Mouse (Mus musculus) stomach, embryonic 15.5 days (tissue): Measurements from ENCODE around the gene Sirpa. TPM values are rescaled to one million over a fixed set of nuclear protein-coding genes. Genes with fewer than 3 reads are reported as not detected.

Experiments used
- ATAC-seq: fragments of 200-750 bp; cut with Nextera tagmentation; 2 replicates; pipeline ENCODE4 v1.8.0; 2017; ENCODE audit warnings: low read depth, moderate number of reproducible peaks, moderate TSS enrichment; ENCODE audit not compliant: insufficient read depth, low FRiP score
- H3K27ac ChIP-seq: fragments of 300-500 bp; sonication (generic); 2 replicates; pipeline ENCODE4 v1.5.1; 2015; ENCODE audit warnings: mild to moderate bottlenecking, inconsistent platforms
- H3K27me3 ChIP-seq: fragments of 300-500 bp; sonication (generic); replicated peaks from 2 replicates; pipeline ENCODE4 v1.6.1; 2015; ENCODE audit warnings: inconsistent platforms
- H3K36me3 ChIP-seq: fragments of 300-500 bp; sonication (generic); 2 replicates; pipeline ENCODE4 v1.6.1; 2015; ENCODE audit warnings: inconsistent platforms
- H3K4me1 ChIP-seq: fragments of 300-500 bp; sonication (generic); 2 replicates; pipeline ENCODE4 v1.6.1; 2015; ENCODE audit warnings: inconsistent platforms
- H3K4me2 ChIP-seq: fragments of 300-500 bp; sonication (generic); 2 replicates; pipeline ENCODE4 v1.6.1; 2015; ENCODE audit warnings: mild to moderate bottlenecking, inconsistent platforms
- H3K4me3 ChIP-seq: fragments of 300-500 bp; sonication (generic); replicated peaks from 2 replicates; pipeline ENCODE4 v1.5.1; 2015; ENCODE audit warnings: inconsistent platforms
- H3K9ac ChIP-seq: fragments of 300-500 bp; sonication (generic); 2 replicates; pipeline ENCODE4 v1.6.1; 2015; ENCODE audit warnings: inconsistent platforms
- H3K9me3 ChIP-seq: fragments of 300-500 bp; sonication (generic); 2 replicates; pipeline ENCODE4 v1.6.1; 2016; ENCODE audit warnings: inconsistent platforms
- WGBS: fragments of 180-500 bp; shearing (Covaris S2); methylation state at CpG from one replicate; pipeline ENCODE4 v1.1.7; 2015; 5-methylcytosine and 5-hydroxymethylcytosine counted together
- polyA plus RNA-seq: library from polyadenylated mRNA; unstranded; fragments of >200 nt; fragmentation: Nextera tagmentation; extraction: Ambion mirVana; gene quantifications from 2 replicates; pipeline ENCODE4 v1.2.1, GENCODE M21; 2015

Sirpa gene
- polyA plus RNA-seq, 1 experiment from 2014 or later: 30.8 TPM

- ATAC-seq: no peak
- Histone ChIP-seq H3K27ac (no peak overlapping the region), H3K9ac (no peak overlapping the region), H3K36me3 (no peaks in the 10 kb centered on the region), H3K4me3 (no peak overlapping the region), H3K4me2 (no peak overlapping the region), H3K4me1 (peaks cover 17% of the 10 kb centered on the region; the same call in 1 of the 2 replicates), H3K9me3 (no peaks in the 10 kb centered on the region), H3K27me3 (no peaks in the 10 kb centered on the region)
- 56% methylated on average over 9 of the region's 9 CpGs for WGBS
Measured at GRCm38 (mm10) chr2:129598094-129598493, 5.5 kb downstream of the Sirpa start.

GRCm38 (mm10) chr2:129599231-129600084 lies 6.8 kb downstream of the Sirpa start:
- H3K27ac ChIP-seq: no peak overlapping the region
- H3K27me3 ChIP-seq: no peaks in the 10 kb centered on the region
- H3K4me1 ChIP-seq: peaks cover 7% of the 10 kb centered on the region; the same call in 1 of the 2 replicates
- 66% methylated on average over 8 of the region's 8 CpGs for WGBS
- no peaks in the 10 kb centered on the region for H3K9me3 ChIP-seq
- H3K4me3 ChIP-seq: no peak overlapping the region
- no peak overlapping the region for H3K9ac ChIP-seq
- no peaks in the 10 kb centered on the region for H3K36me3 ChIP-seq
- H3K4me2 ChIP-seq: no peak overlapping the region
- no peak for ATAC-seq

GRCm38 (mm10) chr2:129601059-129601650 lies 8.5 kb downstream of the Sirpa start:
- no peaks in the 10 kb centered on the region for H3K9me3 ChIP-seq
- H3K36me3 ChIP-seq: no peaks in the 10 kb centered on the region
- no peak overlapping the region for H3K4me3 ChIP-seq
- WGBS: 81% methylated on average over 1 of the region's 1 CpGs
- no peak overlapping the region for H3K27ac ChIP-seq
- H3K27me3 ChIP-seq: no peaks in the 10 kb centered on the region
- no peak overlapping the region for H3K9ac ChIP-seq
- no peak overlapping the region for H3K4me2 ChIP-seq
- no peak for ATAC-seq
- H3K4me1 ChIP-seq: peaks cover 4% of the 10 kb centered on the region; the same call in 1 of the 2 replicates

GRCm38 (mm10) chr2:129601894-129602663 lies 9.4 kb downstream of the Sirpa start:
- no peak overlapping the region for H3K9ac ChIP-seq
- peaks cover 4% of the 10 kb centered on the region; the same call in 1 of the 2 replicates for H3K4me1 ChIP-seq
- H3K36me3 ChIP-seq: no peaks in the 10 kb centered on the region
- H3K4me2 ChIP-seq: no peak overlapping the region
- no peaks in the 10 kb centered on the region for H3K9me3 ChIP-seq
- H3K4me3 ChIP-seq: no peak overlapping the region
- WGBS: 79% methylated on average over 10 of the region's 10 CpGs
- H3K27me3 ChIP-seq: no peaks in the 10 kb centered on the region
- ATAC-seq: no peak
- no peak overlapping the region for H3K27ac ChIP-seq

GRCm38 (mm10) chr2:129602856-129603255 lies 10.2 kb downstream of the Sirpa start:
- Histone ChIP-seq H3K9ac (no peak overlapping the region), H3K27ac (no peak overlapping the region), H3K4me1 (peaks cover 4% of the 10 kb centered on the region; the same call in 1 of the 2 replicates), H3K27me3 (no peaks in the 10 kb centered on the region), H3K9me3 (no peaks in the 10 kb centered on the region), H3K36me3 (no peaks in the 10 kb centered on the region), H3K4me2 (no peak overlapping the region), H3K4me3 (no peak overlapping the region)
- WGBS: 90% methylated on average over 7 of the region's 7 CpGs
- no peak for ATAC-seq

- ATAC-seq: peak; percentile 87
- no peaks in the 10 kb centered on the region for H3K27me3 ChIP-seq
- 82% methylated on average over 1 of the region's 1 CpGs for WGBS
Measured at GRCm38 (mm10) chr2:129603536-129603935, 10.9 kb downstream of the Sirpa start.

GRCm38 (mm10) chr2:129604032-129604431 lies 11.4 kb downstream of the Sirpa start:
- Histone ChIP-seq H3K9me3 (no peaks in the 10 kb centered on the region), H3K4me2 (no peak overlapping the region), H3K4me1 (peaks cover 3% of the 10 kb centered on the region; the same call in 1 of the 2 replicates), H3K4me3 (no peak overlapping the region), H3K27ac (no peak overlapping the region), H3K36me3 (peaks cover 2% of the 10 kb centered on the region; the same call in 1 of the 2 replicates), H3K27me3 (no peaks in the 10 kb centered on the region), H3K9ac (no peak overlapping the region)
- ATAC-seq: no peak
- 31% methylated on average over 6 of the region's 6 CpGs for WGBS

More at GRCm38 (mm10) chr2:129603536-129603935, 10.9 kb downstream of the Sirpa start:
- no peak overlapping the region for H3K4me2 ChIP-seq
- no peak overlapping the region for H3K9ac ChIP-seq
- H3K9me3 ChIP-seq: no peaks in the 10 kb centered on the region
- no peak overlapping the region for H3K4me3 ChIP-seq
- no peaks in the 10 kb centered on the region for H3K36me3 ChIP-seq
- no peak overlapping the region for H3K27ac ChIP-seq
- peaks cover 4% of the 10 kb centered on the region; the same call in 1 of the 2 replicates for H3K4me1 ChIP-seq

- Histone ChIP-seq H3K27me3 (no peaks in the 10 kb centered on the region), H3K9ac (no peak overlapping the region), H3K4me2 (no peak overlapping the region), H3K4me1 (no peaks in the 10 kb centered on the region), H3K4me3 (no peak overlapping the region), H3K9me3 (no peaks in the 10 kb centered on the region), H3K27ac (no peak overlapping the region), H3K36me3 (peaks cover 12% of the 10 kb centered on the region)
- ATAC-seq: no peak
- 68% methylated on average over 3 of the region's 3 CpGs for WGBS
Measured at GRCm38 (mm10) chr2:129605816-129606215, 13.2 kb downstream of the Sirpa start.

- Histone ChIP-seq H3K9ac (no peak overlapping the region), H3K36me3 (peaks cover 15% of the 10 kb centered on the region)
- 41% methylated on average over 8 of the region's 8 CpGs for WGBS
Measured at GRCm38 (mm10) chr2:129606269-129606668, 13.6 kb downstream of the Sirpa start.

GRCm38 (mm10) chr2:129606899-129607298 lies 14.3 kb downstream of the Sirpa start:
- Histone ChIP-seq H3K9ac (no peak overlapping the region), H3K9me3 (no peaks in the 10 kb centered on the region), H3K4me2 (no peak overlapping the region), H3K4me1 (no peaks in the 10 kb centered on the region), H3K4me3 (no peak overlapping the region), H3K27ac (no peak overlapping the region), H3K27me3 (no peaks in the 10 kb centered on the region), H3K36me3 (peaks cover 15% of the 10 kb centered on the region)
- 76% methylated on average over 2 of the region's 2 CpGs for WGBS
- ATAC-seq: no peak

More at GRCm38 (mm10) chr2:129606269-129606668, 13.6 kb downstream of the Sirpa start:
- no peaks in the 10 kb centered on the region for H3K4me1 ChIP-seq
- H3K27me3 ChIP-seq: no peaks in the 10 kb centered on the region
- H3K27ac ChIP-seq: no peak overlapping the region
- ATAC-seq: no peak
- H3K9me3 ChIP-seq: no peaks in the 10 kb centered on the region
- no peak overlapping the region for H3K4me3 ChIP-seq
- H3K4me2 ChIP-seq: no peak overlapping the region

- H3K4me2 ChIP-seq: no peak overlapping the region
- H3K4me3 ChIP-seq: no peak overlapping the region
- H3K27ac ChIP-seq: no peak overlapping the region
- no peak for ATAC-seq
- peaks cover 26% of the 10 kb centered on the region for H3K36me3 ChIP-seq
- no peaks in the 10 kb centered on the region for H3K9me3 ChIP-seq
- H3K9ac ChIP-seq: no peak overlapping the region
- 84% methylated on average over 6 of the region's 6 CpGs for WGBS
- H3K4me1 ChIP-seq: no peaks in the 10 kb centered on the region
- H3K27me3 ChIP-seq: no peaks in the 10 kb centered on the region
Measured at GRCm38 (mm10) chr2:129613971-129614370, 21.3 kb downstream of the Sirpa start.
